Mouse (Mus musculus) intestine, embryonic 14.5 days (tissue): Measurements from ENCODE around the gene Myh7. TPM values are rescaled to one million over a fixed set of nuclear protein-coding genes. Genes with fewer than 3 reads are reported as not detected.

ENCODE experiments used
- ATAC-seq: fragments of 200-750 bp; cut with Nextera tagmentation; replicated peaks from 2 replicates; pipeline ENCODE4 v1.8.0; 2017; ENCODE audit warnings: low read depth, moderate number of reproducible peaks, moderate TSS enrichment, moderate library complexity; ENCODE audit not compliant: low FRiP score, low TSS enrichment
- DNase-seq: peaks from one replicate; pipeline ENCODE4 v3.0.0-alpha.2; 2018; ENCODE audit warnings: low spot score
- H3K27ac ChIP-seq: fragments of 300-500 bp; sonication (generic); 2 replicates; pipeline ENCODE4 v1.5.1; 2014; ENCODE audit warnings: low read depth, mild to moderate bottlenecking, control low read depth
- H3K27me3 ChIP-seq: fragments of 300-500 bp; sonication (generic); replicated peaks from 2 replicates; pipeline ENCODE4 v1.6.1; 2014; ENCODE audit warnings: low read length, control low read depth; ENCODE audit not compliant: control insufficient read depth, insufficient read depth
- H3K36me3 ChIP-seq: fragments of 300-500 bp; sonication (generic); 2 replicates; pipeline ENCODE4 v1.6.1; 2014; ENCODE audit warnings: low read length, control low read depth; ENCODE audit not compliant: control insufficient read depth, insufficient read depth
- H3K4me1 ChIP-seq: fragments of 300-500 bp; sonication (generic); replicated peaks from 2 replicates; pipeline ENCODE4 v1.6.1; 2014; ENCODE audit warnings: low read length, control low read depth, mixed read lengths; ENCODE audit not compliant: control insufficient read depth, insufficient read depth
- H3K4me2 ChIP-seq: fragments of 300-500 bp; sonication (generic); 2 replicates; pipeline ENCODE4 v1.6.1; 2014; ENCODE audit warnings: low read length
- H3K4me3 ChIP-seq: fragments of 300-500 bp; sonication (generic); 2 replicates; pipeline ENCODE4 v1.5.1; 2014; ENCODE audit warnings: low read depth, low read length, control low read depth, mixed read lengths
- H3K9ac ChIP-seq: fragments of 300-500 bp; sonication (generic); 2 replicates; pipeline ENCODE4 v1.6.1; 2014; ENCODE audit warnings: mild to moderate bottlenecking, low read length
- H3K9me3 ChIP-seq: fragments of 300-500 bp; sonication (generic); 2 replicates; pipeline ENCODE4 v1.6.1; 2016; ENCODE audit warnings: low read length, control low read depth; ENCODE audit not compliant: control insufficient read depth
- WGBS: fragments of 180-500 bp; shearing (Covaris S2); extraction: QIAGEN DNeasy Blood & Tissue Kit; methylation state at CpG from one replicate; pipeline ENCODE4 v1.1.7; 2014; 5-methylcytosine and 5-hydroxymethylcytosine counted together
- polyA plus RNA-seq: library from polyadenylated mRNA; unstranded; fragments of >200 nt; fragmentation: Nextera tagmentation; extraction: Ambion mirVana; gene quantifications from 2 replicates; pipeline ENCODE4 v1.2.1, GENCODE M21; 2014

Gene Myh7
- polyA plus RNA-seq, 1 experiment from 2014 or later, result 0.43 TPM

DNA sequence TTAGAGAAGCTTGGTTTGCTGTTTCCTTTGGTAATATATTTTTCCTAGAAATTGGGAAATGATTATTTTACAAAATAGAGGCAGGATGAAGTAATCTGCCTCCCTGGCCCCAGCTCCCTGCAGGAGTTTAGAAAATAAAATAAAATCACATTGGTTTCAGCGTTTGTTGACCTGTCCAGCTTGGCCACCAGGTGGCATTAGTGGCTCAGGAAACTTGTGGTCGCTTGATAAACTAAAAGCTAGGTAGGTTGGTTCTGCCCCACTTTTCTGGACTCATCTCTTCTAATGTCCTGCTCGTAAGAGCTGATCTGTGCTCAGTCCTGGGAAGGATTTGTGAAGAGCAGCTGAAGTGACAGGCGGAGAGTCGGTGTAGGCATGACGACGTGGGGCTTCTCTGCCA is 29.8 kb upstream of the Myh7 start:
- ATAC-seq, result no peak
- no peaks in the 10 kb centered on the region for H3K9me3 ChIP-seq
- H3K36me3 ChIP-seq, result peaks cover 59% of the 10 kb centered on the region
- peaks cover 15% of the 10 kb centered on the region for H3K4me1 ChIP-seq
- no peak overlapping the region for H3K4me3 ChIP-seq
- WGBS, result 62% methylated on average over 7 of the region's 7 CpGs
- H3K27ac ChIP-seq, result no peak overlapping the region
- no peak overlapping the region for H3K4me2 ChIP-seq
- no peaks in the 10 kb centered on the region for H3K27me3 ChIP-seq
- peak; percentile 79 for DNase-seq
- no peak overlapping the region for H3K9ac ChIP-seq

DNA sequence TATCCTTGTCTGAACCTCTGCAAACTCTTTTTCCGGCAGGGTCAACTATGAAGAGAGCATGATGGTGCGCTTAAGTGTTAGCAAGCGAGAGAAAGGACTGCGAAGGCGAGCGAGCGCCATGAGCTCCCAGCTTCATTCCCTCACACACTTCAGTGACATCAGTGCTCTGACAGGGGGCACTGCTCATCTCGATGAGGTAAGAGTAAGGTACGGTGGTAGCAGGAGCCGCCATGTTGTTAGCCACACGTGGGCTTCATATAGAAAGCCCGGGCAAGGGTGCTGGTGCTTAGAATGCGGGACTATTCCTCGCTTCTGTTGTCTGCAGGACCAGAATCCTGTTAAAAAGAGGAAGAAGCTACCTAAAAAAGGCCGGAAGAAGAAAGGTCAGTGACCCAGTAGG is 28.6 kb upstream of the Myh7 start:
- Histone ChIP-seq H3K27ac (no peak overlapping the region), H3K4me3 (no peak overlapping the region), H3K4me2 (no peak overlapping the region), H3K27me3 (no peaks in the 10 kb centered on the region), H3K9me3 (no peaks in the 10 kb centered on the region), H3K9ac (no peak overlapping the region), H3K36me3 (peaks cover 67% of the 10 kb centered on the region), H3K4me1 (0 out of 2 replicates have a peak, but pooled peaks cover 5% of the 10 kb centered on the region)
- 89% methylated on average over 15 of the region's 15 CpGs for WGBS
- no peak for DNase-seq
- ATAC-seq, result no peak

DNA sequence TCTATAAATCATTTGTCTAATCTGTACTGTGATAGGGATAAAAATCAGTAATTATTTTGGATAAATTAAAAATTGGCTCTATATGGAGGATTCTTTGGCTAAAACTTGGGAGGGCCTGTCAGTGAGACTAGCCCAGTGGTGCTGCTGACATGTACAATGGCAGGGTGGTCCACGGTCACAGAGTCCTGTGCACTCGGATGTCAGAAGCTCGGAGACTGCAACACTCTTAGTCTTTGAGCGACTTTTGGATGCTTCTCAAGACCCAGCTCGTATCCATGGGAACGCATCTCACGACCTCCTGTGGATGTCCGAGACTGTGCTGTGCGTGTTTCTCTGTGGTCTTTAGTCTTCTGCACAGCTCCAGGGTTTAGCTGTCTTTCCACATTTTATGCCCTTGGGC is 26.0 kb upstream of the Myh7 start:
- ATAC-seq, result no peak
- Histone ChIP-seq H3K9me3 (no peaks in the 10 kb centered on the region), H3K27me3 (no peaks in the 10 kb centered on the region), H3K9ac (no peak overlapping the region), H3K36me3 (peaks cover 76% of the 10 kb centered on the region), H3K27ac (no peak overlapping the region), H3K4me1 (0 out of 2 replicates have a peak, but pooled peaks cover 3% of the 10 kb centered on the region), H3K4me2 (no peak overlapping the region), H3K4me3 (no peak overlapping the region)
- no peak for DNase-seq
- 85% methylated on average over 9 of the region's 9 CpGs for WGBS

DNA sequence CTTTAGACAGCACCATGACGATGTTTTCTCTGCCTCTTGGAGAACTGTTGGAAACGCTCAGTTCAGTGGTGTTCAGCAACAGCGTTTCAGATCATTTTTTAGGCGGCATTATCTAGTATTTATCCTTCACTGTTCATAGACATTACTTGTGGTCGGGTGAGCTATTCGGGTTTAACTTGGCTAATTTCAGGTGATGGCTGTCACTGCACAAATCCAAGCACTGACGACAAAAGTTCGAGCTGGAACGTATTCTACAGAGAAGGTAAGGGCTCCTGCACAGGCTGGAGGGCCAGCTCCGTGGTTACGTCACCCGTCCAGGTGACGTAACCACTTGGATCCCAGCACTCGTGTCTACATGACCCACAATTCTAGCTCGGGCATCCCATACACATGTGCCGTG is 22.4 kb upstream of the Myh7 start:
- Histone ChIP-seq H3K36me3 (peaks cover 43% of the 10 kb centered on the region), H3K27me3 (no peaks in the 10 kb centered on the region), H3K9ac (no peak overlapping the region), H3K4me1 (0 out of 2 replicates have a peak, but pooled peaks cover 6% of the 10 kb centered on the region), H3K9me3 (no peaks in the 10 kb centered on the region), H3K27ac (no peak overlapping the region), H3K4me3 (no peak overlapping the region), H3K4me2 (no peak overlapping the region)
- ATAC-seq, result no peak
- 93% methylated on average over 16 of the region's 16 CpGs for WGBS
- no peak for DNase-seq

DNA sequence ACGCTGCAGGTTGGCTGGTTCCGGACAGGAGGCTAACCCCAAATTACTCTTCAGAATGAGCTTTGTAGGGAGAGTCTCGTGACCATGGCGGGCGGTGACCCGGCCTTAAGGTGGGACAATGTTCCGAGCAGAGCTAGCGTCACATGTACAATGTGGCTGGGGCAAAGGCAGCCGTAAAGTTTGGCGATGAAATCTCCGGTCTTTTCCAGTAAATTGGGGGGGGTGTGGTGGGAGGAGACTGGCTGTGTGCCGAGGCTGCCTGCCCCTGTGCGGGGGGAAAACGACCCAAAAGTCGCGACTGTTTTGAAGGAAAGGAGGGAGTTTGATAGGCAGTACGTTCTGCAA is 21.3 kb upstream of the Myh7 start:
- WGBS, result under 1% methylated on average over 17 of the region's 17 CpGs
- H3K9ac ChIP-seq, result peak overlapping the region; percentile 79

DNA sequence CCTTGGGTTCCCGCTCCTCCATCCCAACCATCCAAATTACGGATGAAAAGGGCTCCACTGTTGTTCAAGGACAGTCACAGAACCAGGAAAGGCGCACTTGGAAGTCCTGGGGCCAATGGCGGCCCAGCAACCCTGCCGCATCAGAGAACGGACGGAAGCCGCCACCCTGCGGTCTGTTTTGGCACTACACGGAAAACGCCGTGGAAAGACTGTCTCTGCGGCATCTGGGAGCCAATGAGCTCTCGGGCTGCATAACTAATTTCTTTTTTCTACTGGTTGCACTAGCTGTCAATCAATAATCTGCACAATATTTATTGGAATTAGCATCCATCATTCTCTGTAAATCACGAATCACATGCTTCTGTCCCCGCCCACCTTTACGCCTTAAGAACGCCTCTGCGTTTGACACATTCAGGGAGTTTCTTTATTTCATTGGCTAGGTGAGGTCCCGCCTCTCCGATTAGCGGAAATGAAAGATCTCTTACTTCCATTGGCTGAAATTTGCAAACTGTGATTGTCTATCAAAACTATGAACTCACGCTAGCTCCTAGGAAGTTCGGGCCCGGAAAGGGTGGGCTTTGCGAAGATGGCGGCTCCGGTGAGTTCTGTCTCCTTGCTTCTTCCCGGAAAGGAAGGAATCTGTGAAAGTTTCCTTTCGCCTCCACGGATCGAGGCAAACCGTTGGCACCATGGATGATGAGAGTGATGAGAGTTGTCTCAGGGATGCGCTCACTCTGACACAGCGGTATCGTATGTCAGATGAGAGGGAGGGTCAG is 20.8 kb upstream of the Myh7 start, which contains the start of gene Ngdn:
TSS of gene Ngdn (plus strand) at position 464 of the 776 bp plus-strand sequence.
- Histone ChIP-seq H3K9me3 (no peaks in the 10 kb centered on the region), H3K4me3 (peak within 1 kb of the TSS; percentile 85), H3K9ac (peak within 1 kb of the TSS; percentile 79), H3K36me3 (peaks cover 26% of the 10 kb centered on the region), H3K4me2 (peak within 1 kb of the TSS; percentile 79), H3K27me3 (no peaks in the 10 kb centered on the region), H3K27ac (peak within 1 kb of the TSS; percentile 84), H3K4me1 (0 out of 2 replicates have a peak, but pooled peaks cover 6% of the 10 kb centered on the region)
- ATAC-seq, result peak; percentile 95
- DNase-seq, result peak; percentile 100
- under 1% methylated on average over 36 of the region's 36 CpGs for WGBS

More for the DNA sequence above, 21.3 kb upstream of the Myh7 start:
- H3K4me1 ChIP-seq, result 0 out of 2 replicates have a peak, but pooled peaks cover 6% of the 10 kb centered on the region
- no peak for DNase-seq
- H3K4me2 ChIP-seq, result peak overlapping the region; percentile 79
- H3K9me3 ChIP-seq, result no peaks in the 10 kb centered on the region
- H3K4me3 ChIP-seq, result peak overlapping the region; percentile 85
- ATAC-seq, result peak; percentile 44; the same call in 1 of the 2 replicates
- peak overlapping the region; percentile 77 for H3K27ac ChIP-seq
- no peaks in the 10 kb centered on the region for H3K27me3 ChIP-seq
- peaks cover 32% of the 10 kb centered on the region for H3K36me3 ChIP-seq

DNA sequence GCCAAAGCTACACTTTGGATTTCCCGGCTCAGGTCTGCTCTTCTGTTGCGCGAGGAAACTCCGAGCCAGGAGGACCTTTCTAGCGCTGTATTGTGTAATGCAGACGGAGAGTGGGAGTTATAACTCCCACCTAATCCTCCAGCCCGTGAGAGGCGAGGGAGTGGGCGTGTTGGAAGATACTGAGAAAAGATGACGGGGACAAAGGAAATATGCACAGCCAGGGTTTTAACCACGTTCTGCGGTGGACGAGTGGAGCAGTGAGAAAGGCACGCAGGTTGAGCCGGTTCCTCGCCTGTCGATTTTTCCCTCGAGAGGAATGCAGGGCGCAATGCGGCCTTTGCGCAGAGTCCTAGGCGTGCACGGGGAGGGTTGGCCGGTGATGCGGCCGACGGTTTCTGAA is 20.2 kb upstream of the Myh7 start:
- DNase-seq, result no peak
- H3K9ac ChIP-seq, result peak overlapping the region; percentile 43
- no peaks in the 10 kb centered on the region for H3K27me3 ChIP-seq
- H3K4me1 ChIP-seq, result 0 out of 2 replicates have a peak, but pooled peaks cover 6% of the 10 kb centered on the region
- peak overlapping the region; percentile 47 for H3K4me2 ChIP-seq
- H3K9me3 ChIP-seq, result no peaks in the 10 kb centered on the region
- ATAC-seq, result peak; percentile 68
- under 1% methylated on average over 27 of the region's 27 CpGs for WGBS
- peaks cover 22% of the 10 kb centered on the region for H3K36me3 ChIP-seq
- peak overlapping the region; percentile 84 for H3K27ac ChIP-seq
- peak overlapping the region; percentile 34 for H3K4me3 ChIP-seq

DNA sequence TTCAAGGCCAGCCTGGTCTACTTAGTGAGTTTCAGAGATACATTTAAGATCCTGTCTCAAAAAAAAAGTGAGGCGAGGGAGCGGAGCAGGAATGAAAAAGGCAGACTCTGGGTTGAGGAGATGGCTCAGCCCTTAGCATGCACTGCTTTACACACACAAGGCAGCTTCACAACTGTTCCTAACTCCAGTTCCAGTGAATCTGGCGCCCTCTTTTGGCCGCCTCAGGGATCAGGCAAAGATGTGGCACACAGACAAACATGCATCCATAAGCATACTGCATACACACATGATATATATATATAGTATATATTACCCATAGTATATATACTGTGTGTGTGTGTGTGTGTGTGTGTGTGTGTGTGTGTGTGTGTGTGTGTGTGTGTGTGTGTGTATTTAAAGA is 16.7 kb upstream of the Myh7 start:
- Histone ChIP-seq H3K27me3 (no peaks in the 10 kb centered on the region), H3K4me3 (no peak overlapping the region), H3K9ac (no peak overlapping the region), H3K27ac (no peak overlapping the region), H3K36me3 (no peaks in the 10 kb centered on the region), H3K4me2 (no peak overlapping the region), H3K9me3 (no peaks in the 10 kb centered on the region), H3K4me1 (0 out of 2 replicates have a peak, but pooled peaks cover 6% of the 10 kb centered on the region)
- ATAC-seq, result no peak
- 53% methylated on average over 4 of the region's 4 CpGs for WGBS
- no peak for DNase-seq

DNA sequence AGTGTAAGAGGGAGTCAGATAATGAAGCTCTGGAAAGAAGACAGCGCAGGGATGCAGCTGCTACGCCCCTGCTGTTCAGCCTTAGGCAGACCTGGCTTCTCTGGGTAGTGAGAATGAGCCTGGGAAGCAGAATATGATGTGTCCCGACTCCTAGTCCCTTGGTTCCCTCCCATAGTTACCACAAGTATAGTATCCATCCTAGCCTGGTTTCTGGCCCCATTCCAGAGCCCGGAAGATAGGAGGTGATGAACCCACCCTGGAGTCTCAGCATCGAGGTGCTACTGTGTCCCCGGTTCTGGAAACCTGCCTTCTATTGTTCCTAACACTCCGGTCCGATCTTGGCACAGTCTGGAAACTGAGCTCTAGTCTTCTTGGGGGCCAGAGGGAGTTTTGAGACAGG is 14.0 kb upstream of the Myh7 start:
- no peak for ATAC-seq
- 80% methylated on average over 8 of the region's 8 CpGs for WGBS

More for the DNA sequence above, 14.0 kb upstream of the Myh7 start:
- no peak for DNase-seq
- no peaks in the 10 kb centered on the region for H3K36me3 ChIP-seq
- H3K27ac ChIP-seq, result no peak overlapping the region
- H3K27me3 ChIP-seq, result no peaks in the 10 kb centered on the region
- H3K4me1 ChIP-seq, result no peaks in the 10 kb centered on the region
- H3K4me3 ChIP-seq, result no peak overlapping the region
- no peak overlapping the region for H3K4me2 ChIP-seq
- H3K9me3 ChIP-seq, result no peaks in the 10 kb centered on the region
- H3K9ac ChIP-seq, result no peak overlapping the region
